Mouse (Mus musculus): Measurements from ENCODE around the gene Pgm1. TPM values are rescaled to one million over a fixed set of nuclear protein-coding genes. Genes with fewer than 3 reads are reported as not detected.

The Pgm1 gene
- total RNA-seq, 2 experiments from 2014 or later, result 40.5 to 44.9 TPM

GRCm38 (mm10) chr4:100001806-100002205, 72.6 kb downstream of the Pgm1 start:
- intact Hi-C loops (cut with DNase I), result loop anchor here (10.0 kb wide), 1 partner anchor 1143 kb away; no protein-coding TSS in a partner anchor

GRCm38 (mm10) chr4:100007721-100008120, 78.5 kb downstream of the Pgm1 start:
- intact Hi-C loops (cut with DNase I), result loop anchor here (2.0 to 10.0 kb wide), 2 partner anchors 527 to 1137 kb away; no protein-coding TSS in a partner anchor
- DNase-seq (ENCODE audit: low spot score in 2 of 2), result no peak

More at GRCm38 (mm10) chr4:100001806-100002205, 72.6 kb downstream of the Pgm1 start:
- no peak for DNase-seq (ENCODE audit: low spot score in 2 of 2)

- peak; percentile 68 to 69 for DNase-seq (ENCODE audit: low spot score in 2 of 2)
- intact Hi-C loops (cut with DNase I), result loop anchor here (2.0 to 10.0 kb wide), 2 partner anchors 526 to 1136 kb away; no protein-coding TSS in a partner anchor
Observed at GRCm38 (mm10) chr4:100008371-100009090, 79.3 kb downstream of the Pgm1 start.

- no peak for DNase-seq (ENCODE audit: low spot score in 2 of 2)
- intact Hi-C loops (cut with DNase I), result loop anchor here (2.0 to 10.0 kb wide), 2 partner anchors 526 to 1136 kb away; no protein-coding TSS in a partner anchor
Observed at GRCm38 (mm10) chr4:100009211-100009678, 80.0 kb downstream of the Pgm1 start.

- DNase-seq (ENCODE audit: low spot score in 2 of 2), result no peak
- intact Hi-C loops (cut with DNase I), result no loop called here
Observed at GRCm38 (mm10) chr4:100010916-100011315, 81.7 kb downstream of the Pgm1 start.

- intact Hi-C loops (cut with DNase I), result no loop called here
- no peak for DNase-seq (ENCODE audit: low spot score in 2 of 2)
Observed at GRCm38 (mm10) chr4:100011563-100011962, 82.3 kb downstream of the Pgm1 start.

- DNase-seq (ENCODE audit: low spot score in 2 of 2), result no peak
- intact Hi-C loops (cut with DNase I), result no loop called here
Observed at GRCm38 (mm10) chr4:100012361-100013035, 83.3 kb downstream of the Pgm1 start.

- no peak for DNase-seq (ENCODE audit: low spot score in 2 of 2)
- intact Hi-C loops (cut with DNase I), result loop anchor here (2.0 to 5.0 kb wide), 3 partner anchors 81 to 505 kb away; no protein-coding TSS in a partner anchor
Observed at GRCm38 (mm10) chr4:100027773-100028172, 98.6 kb downstream of the Pgm1 start.

- peak; percentile 78 to 86 for DNase-seq (ENCODE audit: low spot score in 2 of 2)
- intact Hi-C loops (cut with DNase I), result loop anchor here (2.0 to 5.0 kb wide), 3 partner anchors 82 to 504 kb away; no protein-coding TSS in a partner anchor
Observed at GRCm38 (mm10) chr4:100028641-100029040, 99.4 kb downstream of the Pgm1 start.

- intact Hi-C loops (cut with DNase I), result loop anchor here (2.0 kb wide), 1 partner anchor 64 kb away; the partner anchor contains the start of gene Ror1
- no peak for DNase-seq (ENCODE audit: low spot score in 2 of 2)
Observed at GRCm38 (mm10) chr4:100031270-100031669, 102.1 kb downstream of the Pgm1 start.

GRCm38 (mm10) chr4:100032608-100033007, 103.4 kb downstream of the Pgm1 start:
- DNase-seq (ENCODE audit: low spot score in 2 of 2), result no peak
- intact Hi-C loops (cut with DNase I), result no loop called here

- intact Hi-C loops (cut with DNase I), result no loop called here
- DNase-seq (ENCODE audit: low spot score in 2 of 2), result no peak
Observed at GRCm38 (mm10) chr4:100033944-100034343, 104.7 kb downstream of the Pgm1 start.

- no peak for DNase-seq (ENCODE audit: low spot score in 2 of 2)
- intact Hi-C loops (cut with DNase I), result no loop called here
Observed at GRCm38 (mm10) chr4:100034971-100035370, 105.8 kb downstream of the Pgm1 start.

- no peak for DNase-seq (ENCODE audit: low spot score in 2 of 2)
- intact Hi-C loops (cut with DNase I), result no loop called here
Observed at GRCm38 (mm10) chr4:100035919-100036554, 106.8 kb downstream of the Pgm1 start.

Other genes with a start within 250 kb of the Pgm1 start
- 10 to 100 TPM; 11.4 to 13.1 TPM for gene Alg6, start 213.8 kb upstream of the Pgm1 start, total RNA-seq (2021)
- gene Efcab7, start 100.2 kb upstream of the Pgm1 start, total RNA-seq (2021), result 1 to 10 TPM; 5.5 to 5.9 TPM
- gene Itgb3bp, start 399 bp downstream of the Pgm1 start, total RNA-seq (2021), result 1 to 10 TPM; 2.5 to 4.0 TPM
- gene Ror1, start 166.4 kb downstream of the Pgm1 start, total RNA-seq (2021), result 1 to 10 TPM; 1.0 to 1.2 TPM

Measured in left cerebral cortex, postnatal 14 days (tissue).